22 mouse cellular contexts compared by ENCODE assay signal in genomic region chr6:118083608-118084007, GRCm38 (mm10). TPM values are rescaled to one million over a fixed set of nuclear protein-coding genes. Genes with fewer than 3 reads are reported as not detected.
A peak's percentile ranks its signal among the peaks of the same experiment; 100 is the strongest.
DNase-seq lines count a peak whose midpoint lies in the region; ATAC-seq and TF ChIP-seq lines count a peak whose summit lies in the region.
"Had no signal": no experiment of that assay in that cellular context is flagged by ENCODE, and none has a peak within 500 bp of the region (broad histone marks: within the 10 kb centered on the region; RNA-seq: fewer than 3 reads in every experiment).

No protein-coding gene starts in this region.

- H3K36me3 ChIP-seq in heart, embryonic 10.5 days, result no peaks in the 10 kb centered on the region
- no peaks in the 10 kb centered on the region for H3K36me3 ChIP-seq in stomach, postnatal 0 days (ENCODE audit: control insufficient read depth, insufficient read depth, low read length)
- H3K36me3 ChIP-seq: forebrain, embryonic 10.5 days; G1E; hindbrain, embryonic 13.5 days had no signal

- H3K27ac ChIP-seq in heart, embryonic 10.5 days, result no peak overlapping the region
- no peak overlapping the region for H3K27ac ChIP-seq in stomach, postnatal 0 days (replicated peaks)
- H3K27ac ChIP-seq: forebrain, embryonic 10.5 days; heart, adult 2 months; hindbrain, embryonic 13.5 days had no signal

- TF ChIP-seq EP300 in stomach, postnatal 0 days (optimal IDR thresholded peaks at IDR 0.05), result no peak

- no peak overlapping the region for H3K9ac ChIP-seq in stomach, postnatal 0 days (ENCODE audit: low read length)
- H3K9ac ChIP-seq: hindbrain, embryonic 13.5 days had no signal

- no peak for ATAC-seq in stomach, postnatal 0 days (ENCODE audit: low FRiP score, low TSS enrichment)
- ATAC-seq: forebrain, embryonic 14.5 days; hindbrain, embryonic 16.5 days; Patski had no signal

- no peak for TF ChIP-seq CTCF in lung, adult 2 months (IDR thresholded peaks at IDR 0.05; ENCODE audit: insufficient read depth, low read length)
- TF ChIP-seq CTCF in stomach, postnatal 0 days (IDR thresholded peaks at IDR 0.05; ENCODE audit: low read depth), result no peak

- H3K4me1 ChIP-seq in heart, embryonic 10.5 days, result 0 out of 2 replicates have a peak, but pooled peaks cover 6% of the 10 kb centered on the region
- peaks cover 3% of the 10 kb centered on the region; the same call in 1 of the 2 replicates for H3K4me1 ChIP-seq in lung, adult 2 months (ENCODE audit: control insufficient read depth, insufficient read depth, low read length)
- no peaks in the 10 kb centered on the region for H3K4me1 ChIP-seq in stomach, postnatal 0 days (replicated peaks; ENCODE audit: control insufficient read depth, insufficient read depth)
- H3K4me1 ChIP-seq: forebrain, embryonic 10.5 days had no signal

- 71% methylated on average over 6 of the region's 6 CpGs for WGBS in heart, embryonic 10.5 days
- WGBS in lung, adult 2 months, result 64% methylated on average over 6 of the region's 6 CpGs
- 67% methylated on average over 6 of the region's 6 CpGs for WGBS in stomach, postnatal 0 days

- H3K4me3 ChIP-seq in heart, embryonic 10.5 days, result no peak overlapping the region
- H3K4me3 ChIP-seq in lung, adult 2 months (replicated peaks; ENCODE audit: extremely low read depth, low read depth, low read length), result no peak overlapping the region
- H3K4me3 ChIP-seq in stomach, postnatal 0 days (ENCODE audit: low read depth, low read length), result no peak overlapping the region
- H3K4me3 ChIP-seq: forebrain, embryonic 10.5 days; heart, adult 2 months; hindbrain, embryonic 13.5 days had no signal

- H3K4me2 ChIP-seq in stomach, postnatal 0 days (replicated peaks; ENCODE audit: low read depth), result no peak overlapping the region
- H3K4me2 ChIP-seq: heart, embryonic 11.5 days; hindbrain, embryonic 13.5 days had no signal

- H3K9me3 ChIP-seq in heart, embryonic 10.5 days, result no peaks in the 10 kb centered on the region
- no peaks in the 10 kb centered on the region for H3K9me3 ChIP-seq in stomach, postnatal 0 days (ENCODE audit: control insufficient read depth, low read length)
- H3K9me3 ChIP-seq: forebrain, embryonic 10.5 days; G1E; hindbrain, embryonic 13.5 days had no signal

- peak; percentile 82 for DNase-seq in heart, adult 11 months
- no peak for DNase-seq in heart, embryonic 10.5 days (ENCODE audit: low spot score)
- peak; percentile 3 for DNase-seq in kidney, postnatal 10 days
- DNase-seq in kidney, adult 18-20 months, result no peak
- DNase-seq in lung, adult 2 months, result peak; percentile 2
- no peak for DNase-seq in lung, postnatal 36 days
- peak; percentile 11 for DNase-seq in stomach, postnatal 0 days (ENCODE audit: low spot score)
- DNase-seq: adrenal gland, postnatal 10 days; adrenal gland, postnatal 36 days; B cell, adult 2 months; cerebellum, adult 18-20 months; cerebellum, adult 9-10 months; cerebellum, postnatal 14 days; gastrocnemius, postnatal 25 days; heart, adult 2 months had no signal

- no peak for TF ChIP-seq POLR2A in lung, adult 2 months (IDR thresholded peaks at IDR 0.05; ENCODE audit: borderline replicate concordance, extremely low read depth, low read depth, low read length)

- peaks cover 23% of the 10 kb centered on the region for H3K27me3 ChIP-seq in heart, embryonic 10.5 days (ENCODE audit: insufficient read depth, poor library complexity, severe bottlenecking)
- no peaks in the 10 kb centered on the region for H3K27me3 ChIP-seq in stomach, postnatal 0 days (ENCODE audit: control insufficient read depth, insufficient read depth, low read length)
- H3K27me3 ChIP-seq: hindbrain, embryonic 13.5 days; Patski had no signal

RNA-seq across cellular contexts. Expression of gene Csgalnact2, which starts 55.3 kb away (rescaled TPM):
- polyA plus RNA-seq in heart, embryonic 10.5 days (2016; fragmentation: Nextera tagmentation; extraction: Ambion mirVana), result 7.3 and 10.5 TPM in 2 replicates
- 8.0 and 10.7 TPM in 2 replicates for polyA plus RNA-seq in lung, adult 2 months (2012; rRNA removed)
- 10.0 and 10.5 TPM in 2 replicates for polyA plus RNA-seq in stomach, postnatal 0 days (2015; fragmentation: Nextera tagmentation; extraction: Ambion mirVana)

Comparison
In these comparisons a context has a peak if more than half of its experiments do, and no peak if none do; other contexts are left out.
1. DNase-seq: peak in heart, adult 11 months (single experiment), kidney, postnatal 10 days (single experiment), lung, adult 2 months (single experiment) and stomach, postnatal 0 days (single experiment); none in heart, embryonic 10.5 days (single experiment), kidney, adult 18-20 months (single experiment) and lung, postnatal 36 days (single experiment).